ENCODE assay signal across 13 mouse cellular contexts in the genomic region with DNA sequence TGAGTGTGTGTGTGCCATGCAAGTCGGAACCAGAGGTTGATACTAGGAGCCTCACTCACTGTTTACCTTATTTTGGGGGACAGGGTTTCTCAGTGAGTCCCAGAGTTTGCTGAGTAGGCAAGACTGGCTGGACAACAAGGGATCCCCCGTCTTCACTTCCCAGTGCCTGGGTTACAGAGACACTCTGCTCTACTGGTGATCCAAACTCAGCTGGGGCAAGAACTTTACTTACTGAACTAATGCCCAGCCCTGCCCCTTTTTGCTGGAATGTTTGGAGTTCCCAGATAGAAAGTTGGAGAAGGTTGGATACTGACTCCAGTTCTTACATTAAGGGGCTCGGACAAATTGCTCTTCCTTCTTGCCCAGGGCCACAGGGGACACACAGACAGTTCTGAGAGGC.
"Had no signal": no experiment of that assay in that cellular context is flagged by ENCODE, and none has a peak within 500 bp of the region (broad histone marks: within the 10 kb centered on the region; RNA-seq: fewer than 3 reads in every experiment).

No protein-coding gene starts in this region.

- H3K36me3 ChIP-seq: lung, embryonic 15.5 days; midbrain, embryonic 13.5 days; midbrain, embryonic 15.5 days; neural tube, embryonic 12.5 days; stomach, embryonic 15.5 days had no signal

- H3K4me1 ChIP-seq: megakaryocyte, embryonic 14.5 days; stomach, embryonic 15.5 days had no signal

- H3K4me2 ChIP-seq: lung, embryonic 15.5 days; midbrain, embryonic 11.5 days; midbrain, embryonic 13.5 days; midbrain, embryonic 15.5 days; neural tube, embryonic 12.5 days; stomach, embryonic 15.5 days had no signal

- H3K4me3 ChIP-seq: lung, embryonic 15.5 days; megakaryocyte, embryonic 14.5 days; midbrain, embryonic 13.5 days; midbrain, embryonic 15.5 days; neural tube, embryonic 12.5 days; stomach, embryonic 15.5 days had no signal

- H3K27me3 ChIP-seq: lung, embryonic 15.5 days; midbrain, embryonic 13.5 days; midbrain, embryonic 15.5 days; neural tube, embryonic 12.5 days; stomach, embryonic 15.5 days had no signal

- DNase-seq: lung, adult 2 months; thymus, adult 2 months; thymus, postnatal 25 days; thymus, postnatal 4 days had no signal

- H3K27ac ChIP-seq: lung, embryonic 15.5 days; macrophage; midbrain, embryonic 13.5 days; midbrain, embryonic 15.5 days; neural tube, embryonic 12.5 days; stomach, embryonic 15.5 days; stomach, postnatal 0 days had no signal

- H3K9ac ChIP-seq: lung, embryonic 15.5 days; midbrain, embryonic 13.5 days; midbrain, embryonic 15.5 days; neural tube, embryonic 12.5 days; stomach, embryonic 15.5 days had no signal

- H3K9me3 ChIP-seq: lung, embryonic 15.5 days; megakaryocyte, embryonic 14.5 days; midbrain, embryonic 13.5 days; midbrain, embryonic 15.5 days; neural tube, embryonic 12.5 days; stomach, embryonic 15.5 days had no signal
